Mouse (Mus musculus) frontal cortex, adult 2 months (tissue): ENCODE results near the gene Mmel1. TPM values are rescaled to one million over a fixed set of nuclear protein-coding genes. Genes with fewer than 3 reads are reported as not detected.

Experiments
- DNase-seq, 2 experiments: peaks; one replicate each; pipeline ENCODE4 v3.0.0; 2022; ENCODE audit warnings: low spot score in 1 of 2; ENCODE audit errors: extremely low spot score in 1 of 2
- polyA plus RNA-seq: library from polyadenylated mRNA; depleted of rRNA; stranded (reverse); fragments of >200 nt; gene quantifications from 2 replicates; pipeline ENCODE4 v1.2.3, GENCODE M21; 2012

The Mmel1 gene
- polyA plus RNA-seq, 1 experiment, result 0.52 TPM

DNA sequence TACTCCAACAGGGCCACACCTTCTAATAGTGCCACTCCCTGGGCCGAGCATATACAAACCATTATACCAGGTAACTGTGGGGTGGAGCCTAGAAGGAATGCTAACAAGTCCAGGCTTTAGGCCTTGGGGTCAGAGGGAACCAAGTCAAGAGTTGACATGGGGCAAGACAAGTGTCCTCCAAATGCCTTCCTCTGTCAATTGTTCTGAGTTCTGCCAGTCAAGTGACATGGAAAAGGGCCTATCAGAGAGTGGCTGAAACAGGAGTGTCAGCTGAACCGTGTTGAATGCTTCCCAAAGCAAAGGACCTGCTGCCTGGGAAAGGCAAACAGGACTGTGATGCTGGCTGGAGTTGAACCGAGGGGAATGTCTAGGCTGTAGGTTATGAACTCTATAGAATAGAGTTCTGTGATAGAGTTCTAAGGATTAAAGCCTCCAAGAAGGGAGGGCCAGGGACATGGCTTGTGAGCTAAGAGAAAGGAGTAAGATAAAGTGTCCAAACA, 5.9 kb upstream of the Mmel1 start:
- DNase-seq, result no peak

DNA sequence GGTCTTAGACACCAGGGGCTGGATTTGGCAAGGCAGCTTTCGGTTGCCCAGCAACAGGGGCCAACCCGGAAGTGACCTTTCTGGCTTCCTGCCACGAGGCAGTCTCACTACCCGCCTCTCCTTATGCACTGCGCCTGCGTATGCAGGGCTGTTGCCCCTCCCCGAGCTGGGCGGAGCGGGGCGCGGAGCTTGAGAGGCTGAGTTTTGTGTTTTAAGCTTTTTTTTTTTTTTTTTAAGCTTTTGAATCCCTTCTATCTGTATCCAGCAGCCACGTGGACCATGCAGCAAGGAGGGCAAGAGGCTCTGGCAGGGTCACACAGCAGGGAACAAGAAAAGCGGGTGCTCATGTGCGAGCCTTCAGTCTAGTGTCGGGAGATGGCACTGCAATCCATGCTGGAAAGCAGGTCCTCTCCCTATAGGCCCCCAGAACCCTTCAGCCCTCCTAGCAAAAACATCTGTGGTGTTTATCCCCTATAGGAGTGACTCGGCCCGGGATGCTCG, 5.1 kb upstream of the Mmel1 start:
- peak; percentile 72 to 93 for DNase-seq

DNA sequence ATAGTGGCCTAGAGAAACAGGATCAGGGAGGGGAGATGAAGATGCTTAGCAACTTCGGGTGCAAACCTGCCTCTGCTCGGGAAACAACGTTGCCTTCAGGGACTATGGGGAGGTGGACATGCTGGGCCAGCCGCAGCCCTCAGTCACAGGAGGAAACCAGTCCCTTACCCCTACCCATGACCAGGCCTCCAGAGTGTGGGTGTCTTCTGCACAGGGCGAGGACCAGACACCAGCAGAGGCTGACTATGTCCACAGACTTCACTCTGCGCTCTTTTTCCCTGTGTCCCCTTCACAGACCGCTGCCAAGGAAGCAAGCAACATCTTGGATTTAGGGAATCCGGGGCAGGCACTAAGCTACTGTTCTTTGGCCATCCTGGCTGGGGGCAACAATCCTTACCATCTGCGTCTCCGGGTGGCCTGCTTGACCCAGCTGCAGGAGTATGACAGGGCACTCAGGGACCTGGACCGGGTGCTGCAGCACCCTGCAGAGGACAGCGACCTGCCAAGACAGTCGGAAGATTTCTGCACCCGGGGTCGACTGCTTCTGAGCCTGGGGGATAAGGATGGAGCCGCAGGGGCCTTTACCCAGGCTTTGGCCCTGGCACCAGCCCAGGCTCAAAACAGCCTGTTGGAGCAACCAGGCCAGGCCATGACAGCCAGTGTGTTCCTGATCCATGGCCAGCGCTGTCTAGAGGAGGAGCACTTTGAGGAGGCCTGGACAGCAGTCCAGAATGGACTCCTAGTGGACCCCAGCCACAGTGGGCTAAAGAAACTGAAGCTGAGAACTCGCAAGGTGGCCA, 4.2 kb upstream of the Mmel1 start:
- DNase-seq, result no peak

DNA sequence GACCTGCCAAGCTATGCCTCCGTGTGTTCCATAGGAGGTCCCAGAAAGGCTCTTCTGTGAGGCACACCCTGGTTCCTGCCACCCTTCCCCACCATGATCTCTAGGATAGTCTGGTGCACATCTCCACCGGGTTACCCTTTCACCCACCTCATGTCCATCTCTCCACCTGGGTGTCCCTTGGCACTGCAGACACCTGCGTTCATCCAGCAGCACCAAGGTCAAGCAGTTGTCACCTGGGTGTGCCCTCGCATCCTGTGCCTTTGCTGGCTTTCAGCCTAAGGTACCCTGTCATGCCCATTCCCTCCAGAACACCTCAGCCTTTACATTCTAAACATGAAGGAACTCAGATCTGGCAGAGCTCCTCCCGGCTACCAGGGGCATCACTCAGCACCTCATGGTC, 3.0 kb upstream of the Mmel1 start:
- no peak for DNase-seq

DNA sequence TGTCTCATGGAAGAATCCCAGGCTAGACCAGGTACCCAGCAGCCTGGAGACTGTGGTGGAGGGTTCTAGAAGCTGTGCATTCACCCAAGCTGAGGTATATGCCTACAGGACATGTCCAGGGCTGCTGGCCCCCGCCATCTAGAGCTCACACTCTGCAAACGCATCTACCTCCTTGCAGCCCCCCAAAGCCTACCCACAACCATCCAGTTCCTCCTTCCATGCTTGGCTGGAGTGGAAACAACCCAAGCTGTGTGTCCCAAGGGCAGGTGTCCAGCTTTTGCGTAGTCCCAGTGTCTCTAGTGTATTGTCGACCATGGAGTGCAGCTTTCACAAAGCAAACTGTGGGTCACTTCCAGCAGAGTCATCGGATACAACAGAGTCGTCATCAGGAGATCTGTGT, 2.1 kb upstream of the Mmel1 start:
- DNase-seq, result no peak

DNA sequence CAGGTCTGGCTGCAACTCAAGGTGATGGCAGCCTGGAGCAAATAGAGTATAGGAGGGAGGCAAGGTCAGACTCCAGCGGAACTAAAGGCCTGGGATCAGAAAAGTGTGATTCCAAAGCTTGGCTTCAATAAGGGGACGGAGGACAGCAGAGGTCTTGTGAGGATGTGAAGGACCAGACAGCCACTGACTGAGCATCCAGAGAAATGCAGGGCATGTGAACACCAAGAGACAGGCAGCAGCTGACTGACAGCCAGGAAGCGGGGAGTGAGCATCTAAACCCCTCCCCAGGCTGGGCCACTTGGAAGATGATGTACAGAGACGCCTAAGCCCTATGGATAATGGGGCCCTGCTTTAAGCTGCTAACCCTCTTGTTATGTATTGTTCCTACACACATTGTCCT, 1.3 kb downstream of the Mmel1 start:
- DNase-seq, result no peak

DNA sequence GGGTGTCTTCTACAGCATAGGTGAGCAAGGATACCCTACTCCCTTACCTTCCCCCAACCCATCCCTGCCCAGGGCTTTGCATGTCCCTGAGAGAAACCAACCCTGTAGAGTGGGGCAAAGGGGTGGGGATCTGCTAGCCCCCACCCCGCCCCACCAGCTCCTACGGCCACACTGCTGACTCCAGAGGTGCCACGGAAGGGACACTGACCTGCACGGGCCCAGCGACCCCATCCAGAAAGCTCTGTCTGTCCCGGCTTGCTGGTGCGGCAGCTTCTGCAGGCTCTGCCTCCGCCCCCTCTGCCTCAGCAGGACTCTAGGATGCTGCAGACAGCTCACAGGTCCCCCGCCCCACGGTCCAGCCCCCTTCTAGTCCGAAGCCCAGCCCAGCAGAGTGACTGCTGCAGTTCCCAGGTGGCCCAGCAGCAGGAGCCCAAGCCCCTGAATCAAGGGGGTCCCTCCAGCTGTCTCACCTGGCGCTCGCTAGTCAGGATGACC, 2.4 kb downstream of the Mmel1 start:
- no peak for DNase-seq

DNA sequence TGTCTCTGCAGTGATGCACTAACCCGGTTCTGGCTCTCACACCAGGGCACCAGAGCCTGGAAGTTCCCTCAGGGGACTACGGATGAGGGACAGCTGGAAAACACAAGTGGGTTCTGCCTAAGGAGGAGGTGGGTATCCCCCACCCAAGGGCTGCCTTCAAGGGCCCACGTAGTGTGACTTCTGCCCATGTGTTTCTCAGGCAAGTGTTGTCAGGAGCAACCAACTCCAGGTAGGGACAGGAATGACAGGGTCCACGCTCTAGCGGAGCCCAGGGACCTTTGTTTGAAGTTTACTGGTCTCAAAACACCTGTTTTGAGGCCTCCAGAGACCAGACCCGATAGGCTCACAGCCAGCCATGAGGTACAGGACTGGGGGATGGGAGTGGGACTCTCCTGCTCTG, 3.8 kb downstream of the Mmel1 start:
- DNase-seq, result no peak

DNA sequence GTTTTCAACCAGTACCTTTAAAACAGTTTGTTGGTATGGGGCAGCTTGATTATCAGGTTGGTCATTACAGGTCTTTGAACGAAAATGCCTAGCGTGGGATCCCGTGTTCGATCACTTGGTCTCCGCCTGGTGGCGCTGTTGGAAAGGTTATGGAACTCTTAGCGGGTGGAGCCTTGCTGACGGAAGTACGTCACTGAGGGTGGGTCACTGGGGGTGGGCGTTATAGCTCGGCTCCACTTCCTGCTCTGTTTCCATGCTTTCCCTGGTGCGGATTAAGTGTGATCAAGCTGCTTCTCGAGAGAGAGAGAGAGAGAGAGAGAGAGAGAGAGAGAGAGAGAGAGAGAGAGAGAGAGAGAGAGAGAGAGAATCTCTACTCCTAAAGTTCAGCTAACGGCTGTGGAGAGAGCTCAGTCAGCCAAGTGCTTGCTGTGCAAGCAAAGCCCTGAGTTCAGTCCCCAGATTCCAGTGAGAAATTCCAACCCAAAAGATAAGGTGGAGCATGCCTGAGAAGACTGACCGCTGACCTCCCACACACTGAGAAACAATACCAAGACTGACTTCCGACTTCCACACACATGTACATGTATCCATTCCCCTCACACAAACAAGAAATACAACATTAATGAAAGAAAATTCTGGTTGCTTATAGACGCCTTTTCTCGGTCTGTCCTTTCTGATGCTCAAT, 8.6 kb downstream of the Mmel1 start:
- peak; percentile 72 to 97 for DNase-seq

DNA sequence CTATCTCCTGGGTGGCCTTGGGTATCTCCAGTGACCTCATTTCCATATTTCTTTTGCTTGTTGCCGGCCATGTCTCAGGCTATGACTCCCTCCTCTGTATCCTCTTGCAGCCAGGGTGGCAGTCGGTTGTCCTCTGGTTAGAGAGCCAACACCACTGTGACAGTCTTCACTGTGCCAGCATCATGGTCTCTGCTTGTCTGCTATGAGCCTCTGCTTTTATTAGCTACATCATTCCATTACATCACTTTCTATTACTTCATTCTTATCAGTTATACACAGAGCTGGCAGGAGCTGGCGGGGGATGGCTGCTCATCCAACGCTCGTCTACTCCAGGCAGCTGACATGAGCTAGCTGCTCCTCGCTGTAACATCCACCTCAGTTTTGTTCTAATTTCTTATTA, 11.3 kb downstream of the Mmel1 start:
- no peak for DNase-seq

DNA sequence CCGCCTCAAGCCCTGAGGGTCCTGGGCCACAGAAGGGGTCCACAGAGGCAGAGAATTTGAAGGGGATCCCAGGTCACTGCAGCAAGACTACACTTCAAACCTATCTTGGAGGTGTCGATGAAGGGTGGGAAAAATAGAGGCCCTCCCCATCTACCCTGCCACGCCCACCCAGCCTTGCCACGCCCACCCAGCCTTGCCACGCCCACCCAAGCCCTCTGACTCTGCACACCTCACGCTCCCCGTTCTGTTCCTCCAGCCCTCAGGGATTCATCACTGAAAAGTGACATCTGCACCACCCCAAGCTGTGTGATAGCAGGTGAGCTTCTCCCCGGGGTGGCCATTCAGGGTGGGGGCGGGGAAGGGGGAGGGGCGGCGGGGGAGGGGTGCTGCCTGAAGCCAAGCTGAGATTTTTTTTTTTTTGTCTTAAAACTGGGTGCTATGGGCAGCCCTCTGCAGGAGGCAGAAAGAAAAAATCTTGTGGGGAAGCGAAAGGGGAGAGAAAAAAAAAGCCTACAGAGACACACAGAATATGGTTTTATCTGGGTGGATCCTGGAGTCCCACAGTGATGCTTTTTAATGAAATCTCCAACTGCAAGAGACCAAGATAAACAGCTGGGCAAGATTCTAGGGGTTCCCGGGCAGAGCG, 12.8 kb downstream of the Mmel1 start:
- no peak for DNase-seq

DNA sequence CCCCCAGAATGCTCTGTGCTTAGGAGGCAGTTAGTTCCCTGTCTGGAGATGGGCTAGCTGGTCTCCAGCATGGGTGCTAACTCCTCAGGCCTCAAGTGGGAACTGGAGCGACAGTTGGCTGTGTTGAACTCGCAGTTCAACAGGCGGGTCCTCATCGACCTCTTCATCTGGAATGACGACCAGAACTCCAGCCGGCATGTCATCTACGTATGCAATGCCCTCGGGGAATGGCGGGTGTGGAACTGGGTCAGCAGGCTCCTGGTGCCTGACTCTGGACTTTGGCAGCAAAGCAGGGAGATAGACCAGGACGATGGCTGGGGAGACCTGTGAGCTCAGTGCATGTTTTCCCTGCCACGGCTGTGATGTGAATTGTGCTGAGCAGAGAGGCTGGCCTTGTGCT, 16.0 kb downstream of the Mmel1 start:
- DNase-seq, result no peak

DNA sequence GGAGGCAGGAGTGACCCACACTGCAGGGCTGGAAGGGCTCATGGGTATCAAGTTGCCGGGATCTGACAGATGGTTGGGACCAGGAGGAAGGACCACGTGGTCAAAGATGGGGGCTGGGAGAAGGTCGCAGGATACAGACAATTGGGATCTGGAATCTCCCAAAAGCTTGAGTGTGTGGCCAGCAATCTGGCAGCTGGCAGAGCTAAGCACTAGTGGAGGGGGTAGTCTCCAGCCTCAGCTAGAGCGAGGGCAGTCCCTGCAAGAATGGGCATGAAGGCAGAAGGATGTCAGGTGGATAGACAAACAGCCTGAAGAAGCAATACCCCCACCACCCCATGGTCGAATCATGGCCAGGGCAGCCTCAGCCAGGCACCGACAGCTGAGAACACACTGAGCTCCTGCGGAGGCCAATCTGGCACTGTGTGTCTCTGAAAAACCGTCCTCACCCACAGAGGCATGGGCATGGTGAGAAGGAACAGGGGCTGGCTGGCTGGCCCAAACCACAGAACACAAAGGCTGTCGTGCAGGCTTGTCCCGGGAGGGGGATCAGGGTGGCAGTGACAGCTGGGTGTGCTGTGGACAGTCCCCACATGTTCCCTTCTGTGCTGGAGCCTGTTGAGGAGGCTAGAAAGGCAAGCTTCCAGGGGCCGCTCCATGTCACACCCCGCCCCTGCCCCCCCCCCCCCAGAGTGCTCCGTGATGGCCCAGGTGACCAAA, 17.6 kb downstream of the Mmel1 start:
- no peak for DNase-seq

DNA sequence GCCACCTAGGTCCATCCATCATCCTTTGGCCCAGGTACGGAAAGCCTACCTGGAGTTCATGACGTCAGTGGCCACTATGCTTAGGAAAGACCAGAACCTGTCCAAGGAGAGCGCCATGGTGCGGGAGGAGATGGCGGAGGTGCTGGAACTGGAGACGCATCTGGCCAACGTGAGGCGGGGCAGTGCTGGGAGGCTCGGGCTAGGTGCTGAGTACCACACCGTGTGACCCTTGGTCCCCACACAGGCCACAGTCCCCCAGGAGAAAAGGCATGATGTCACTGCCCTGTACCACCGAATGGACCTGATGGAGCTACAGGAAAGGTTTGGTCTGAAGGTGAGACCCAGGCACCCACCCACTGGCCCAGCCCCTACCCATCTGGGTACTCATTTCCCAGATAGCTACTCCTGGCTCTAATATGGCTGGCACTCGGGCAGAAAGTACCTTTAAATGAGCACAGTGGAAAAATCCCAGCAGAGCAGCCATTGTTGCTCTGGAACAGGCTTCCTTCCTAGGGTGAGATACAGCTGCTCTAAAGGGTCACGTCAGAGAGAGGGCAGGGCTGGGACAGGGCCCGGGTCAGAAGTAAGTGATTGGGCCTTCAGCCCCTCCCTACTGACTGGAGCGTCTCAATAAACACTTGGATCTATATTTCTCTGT, 18.3 kb downstream of the Mmel1 start:
- no peak for DNase-seq

DNA sequence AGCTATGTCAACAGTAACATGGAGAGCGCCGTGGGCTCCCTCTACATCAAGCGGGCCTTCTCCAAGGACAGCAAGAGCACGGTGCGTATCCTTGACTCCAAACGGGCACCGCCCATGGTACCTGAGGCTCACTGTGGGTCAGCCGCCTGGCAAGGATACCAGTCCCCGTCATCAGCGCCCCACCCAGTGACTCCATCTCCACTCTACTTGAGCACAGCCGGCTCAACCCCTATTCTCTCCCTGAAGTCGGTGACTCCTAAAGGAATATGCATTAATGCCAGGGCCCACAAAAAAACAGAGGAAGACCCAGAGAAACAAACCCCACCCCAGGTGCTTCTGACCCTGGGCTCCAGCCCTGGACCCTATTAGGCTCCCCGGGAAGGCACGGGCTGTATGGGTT, 21.5 kb downstream of the Mmel1 start:
- DNase-seq, result no peak

DNA sequence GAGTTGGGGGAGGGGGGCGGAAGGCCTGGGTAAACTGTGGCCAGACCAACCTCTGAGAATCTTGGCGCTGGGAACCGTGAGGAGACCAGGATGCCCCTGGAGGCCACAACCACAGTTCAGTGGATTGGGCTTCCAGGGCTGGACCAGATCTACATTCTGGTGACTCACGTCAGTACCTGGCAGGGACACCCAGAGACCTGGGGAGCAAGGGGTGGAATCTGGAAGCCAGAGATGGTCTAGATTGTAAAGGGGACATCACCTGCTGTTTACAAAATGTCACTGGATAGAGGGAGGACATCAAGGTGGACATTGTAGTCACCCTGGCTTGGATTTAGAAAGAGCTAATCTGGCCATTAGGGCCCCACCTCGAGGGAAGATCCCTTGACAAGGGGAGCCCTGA, 26.2 kb downstream of the Mmel1 start:
- DNase-seq, result no peak

DNA sequence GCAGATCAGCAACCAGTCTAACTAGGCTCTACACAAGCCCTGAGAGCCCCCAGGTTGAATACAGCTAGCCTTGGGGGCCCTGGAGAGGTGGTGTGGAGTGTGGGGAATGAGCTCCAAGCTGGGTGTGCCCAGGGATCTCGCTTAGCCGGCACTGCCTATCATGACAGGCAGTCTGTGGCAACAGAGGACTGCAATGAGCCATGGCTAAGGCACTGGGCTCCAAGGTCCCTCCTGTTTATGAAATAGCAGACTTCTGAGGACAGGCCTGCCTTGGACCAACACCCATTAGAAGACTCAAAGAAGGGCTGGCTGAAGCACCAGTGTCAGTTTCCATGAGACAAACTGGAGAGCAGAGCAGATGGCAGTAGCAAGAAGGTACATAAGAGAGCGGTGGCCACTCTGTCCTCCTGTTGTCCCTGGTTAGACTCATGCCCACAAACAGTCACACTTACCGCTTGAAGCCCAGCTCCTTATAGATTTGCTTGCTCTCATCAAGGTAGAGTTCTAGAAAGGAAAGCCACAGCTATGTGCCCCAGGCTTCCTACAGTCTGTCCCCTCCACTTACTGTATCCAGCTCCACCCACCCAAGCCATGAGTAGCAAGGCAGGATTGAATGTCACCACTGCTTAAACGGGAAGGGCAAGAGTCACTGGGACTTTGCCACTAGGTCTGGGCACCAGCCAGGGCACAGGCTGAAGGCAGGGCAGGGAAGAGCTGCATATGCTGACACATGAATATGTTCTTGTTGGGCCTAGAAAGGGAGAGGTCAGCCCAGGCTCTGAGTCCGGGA, 28.5 kb downstream of the Mmel1 start:
- no peak for DNase-seq

DNA sequence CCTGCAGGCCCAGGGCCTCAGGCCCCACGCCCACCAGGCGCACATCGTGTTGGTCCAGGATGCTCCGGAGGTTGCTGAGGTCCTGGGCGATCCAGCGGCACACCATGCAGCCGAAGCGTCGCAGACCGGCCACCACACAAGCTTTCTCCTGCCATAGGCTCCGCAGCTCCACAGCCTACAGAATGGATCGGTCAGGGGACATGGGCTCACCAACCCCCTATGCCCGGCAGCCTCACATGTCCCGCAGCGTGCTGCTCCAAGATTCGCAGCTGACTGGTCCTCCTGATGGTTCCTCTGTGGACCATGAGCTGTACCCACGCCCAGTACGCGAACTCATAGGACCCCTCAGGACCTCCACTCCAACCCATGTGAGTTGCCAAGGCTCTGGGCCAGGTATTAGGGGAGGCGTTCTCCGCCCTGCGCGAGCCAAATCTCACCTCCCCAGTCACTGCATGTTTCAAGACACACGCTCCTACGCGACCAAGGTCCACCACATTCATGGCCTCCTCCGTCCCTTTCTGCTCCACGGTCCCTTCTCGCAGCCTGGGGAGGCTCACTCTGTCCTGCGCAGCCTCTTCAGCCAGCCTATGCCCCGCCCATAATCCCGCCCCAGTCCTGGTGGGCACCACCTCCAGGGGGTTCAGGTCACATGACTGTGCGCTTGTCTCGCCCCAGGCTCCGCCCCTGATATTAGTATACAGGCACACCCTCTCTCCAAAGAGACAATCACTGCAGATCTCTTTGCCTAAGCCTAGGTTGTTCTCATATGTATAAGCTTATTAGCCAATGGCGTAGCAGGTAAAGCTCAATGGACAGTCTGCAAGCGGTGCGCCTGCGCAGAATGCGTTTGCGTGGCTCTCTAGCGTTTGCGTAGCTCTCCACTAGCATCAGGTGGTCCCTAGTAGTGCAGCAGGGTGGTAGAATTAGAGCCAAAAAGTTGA, 29.4 kb downstream of the Mmel1 start, which contains the start of gene Fam213b:
TSS of gene Fam213b (minus strand) at position 630 of the 941 bp plus-strand sequence.
- DNase-seq, result peak; percentile 64 to 83
